In the genomic region with DNA sequence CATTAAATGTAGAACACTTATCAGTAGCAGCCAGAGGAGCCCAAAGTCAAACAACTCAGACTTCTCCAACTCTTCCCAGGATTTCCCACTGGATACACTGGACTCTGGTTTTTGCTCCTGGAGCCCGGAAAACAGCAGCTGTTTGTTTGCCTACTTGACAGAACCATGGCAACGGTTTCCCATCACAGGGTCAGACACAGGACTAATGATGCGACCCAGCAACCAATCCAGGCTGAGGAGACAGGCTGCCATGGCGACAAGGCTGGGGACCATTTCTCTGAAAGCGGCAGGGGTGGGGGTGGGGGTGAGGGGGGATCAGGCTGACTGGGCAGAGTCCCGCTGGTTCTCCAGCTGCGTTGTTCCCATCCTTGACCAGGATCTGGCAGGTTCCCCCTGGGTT, we compare ENCODE assay signal across 11 mouse cellular contexts. TPM values are rescaled to one million over a fixed set of nuclear protein-coding genes. Genes with fewer than 3 reads are reported as not detected.
A peak's percentile ranks its signal among the peaks of the same experiment; 100 is the strongest.
DNase-seq lines count a peak whose midpoint lies in the region; ATAC-seq and TF ChIP-seq lines count a peak whose summit lies in the region.
"Had no signal": no experiment of that assay in that cellular context is flagged by ENCODE, and none has a peak within 500 bp of the region (broad histone marks: within the 10 kb centered on the region; RNA-seq: fewer than 3 reads in every experiment).

No protein-coding gene starts in this region.

- no peaks in the 10 kb centered on the region for H3K4me1 ChIP-seq in liver, adult 2 months (ENCODE audit: control insufficient read depth, insufficient read depth, low read length)
- H3K4me1 ChIP-seq in liver, embryonic 12.5 days = no peaks in the 10 kb centered on the region
- peaks cover 29% of the 10 kb centered on the region for H3K4me1 ChIP-seq in forebrain, embryonic 12.5 days
- 0 out of 2 replicates have a peak, but pooled peaks cover 11% of the 10 kb centered on the region for H3K4me1 ChIP-seq in hindbrain, postnatal 0 days (ENCODE audit: insufficient read depth, low read length)

- ATAC-seq in liver, embryonic 12.5 days = no peak
- ATAC-seq in forebrain, embryonic 12.5 days (ENCODE audit: low FRiP score) = peak; percentile 95
- peak; percentile 87 for ATAC-seq in hindbrain, postnatal 0 days
- ATAC-seq in erythroblast, adult 5-6 weeks (replicated peaks; ENCODE audit: low FRiP score, poor library complexity, severe bottlenecking) = no peak
- no peak for ATAC-seq in monocyte, adult 5-6 weeks (replicated peaks; ENCODE audit: insufficient number of reproducible peaks, low FRiP score, low TSS enrichment, poor library complexity, severe bottlenecking)

- no peaks in the 10 kb centered on the region for H3K9me3 ChIP-seq in liver, embryonic 12.5 days (replicated peaks)
- no peaks in the 10 kb centered on the region for H3K9me3 ChIP-seq in forebrain, embryonic 12.5 days
- H3K9me3 ChIP-seq in hindbrain, postnatal 0 days (ENCODE audit: low read length) = no peaks in the 10 kb centered on the region

- H3K79me2 ChIP-seq in liver, adult 2 months (ENCODE audit: control insufficient read depth, insufficient read depth, low read length) = no peaks in the 10 kb centered on the region

- peak; percentile 17 for DNase-seq in liver, adult 2 months (ENCODE audit: extremely low read depth, low read depth, low spot score)
- peak; percentile 86 for DNase-seq in hindbrain, postnatal 0 days (ENCODE audit: low spot score)
- DNase-seq in retina, adult 2 months (ENCODE audit: low read depth, low spot score) = peak; percentile 32
- no peak for DNase-seq in urinary bladder, postnatal 25 days (ENCODE audit: low spot score)
- DNase-seq: spleen, adult 18-20 months had no signal

- WGBS in liver, adult 2 months = 16% methylated on average over 7 of the region's 7 CpGs
- WGBS in liver, embryonic 12.5 days (ENCODE audit: insufficient replicate concordance) = 30% methylated on average over 7 of the region's 7 CpGs
- 4% methylated on average over 7 of the region's 7 CpGs for WGBS in forebrain, embryonic 12.5 days
- 2% methylated on average over 7 of the region's 7 CpGs for WGBS in hindbrain, postnatal 0 days

- H3K4me3 ChIP-seq in liver, adult 2 months (ENCODE audit: insufficient read depth, low read depth, low read length) = no peak overlapping the region
- no peak overlapping the region for H3K4me3 ChIP-seq in liver, embryonic 12.5 days
- H3K4me3 ChIP-seq in forebrain, embryonic 12.5 days (replicated peaks) = no peak overlapping the region
- no peak overlapping the region for H3K4me3 ChIP-seq in hindbrain, postnatal 0 days (ENCODE audit: low read length)
- H3K4me3 ChIP-seq: erythroblast, embryonic 14.5 days had no signal

- H3K36me3 ChIP-seq in liver, adult 2 months (ENCODE audit: control insufficient read depth, insufficient read depth, low read length) = no peaks in the 10 kb centered on the region
- H3K36me3 ChIP-seq in liver, embryonic 12.5 days = no peaks in the 10 kb centered on the region
- no peaks in the 10 kb centered on the region for H3K36me3 ChIP-seq in forebrain, embryonic 12.5 days (replicated peaks)
- H3K36me3 ChIP-seq in hindbrain, postnatal 0 days (ENCODE audit: insufficient read depth, low read length) = no peaks in the 10 kb centered on the region

- no peak overlapping the region for H3K4me2 ChIP-seq in liver, embryonic 12.5 days
- peak overlapping the region; percentile 34 for H3K4me2 ChIP-seq in forebrain, embryonic 12.5 days
- 0 out of 2 replicates have a peak overlapping the region, but pooled peaks have one; percentile 5 for H3K4me2 ChIP-seq in hindbrain, postnatal 0 days (ENCODE audit: low read depth, low read length)

- H3K27me3 ChIP-seq in liver, adult 2 months (ENCODE audit: control insufficient read depth, insufficient read depth, low read length) = no peaks in the 10 kb centered on the region
- peaks cover 13% of the 10 kb centered on the region; the same call in 1 of the 2 replicates for H3K27me3 ChIP-seq in liver, embryonic 12.5 days (replicated peaks)
- no peaks in the 10 kb centered on the region; the same call in 1 of the 2 replicates for H3K27me3 ChIP-seq in forebrain, embryonic 12.5 days
- no peaks in the 10 kb centered on the region for H3K27me3 ChIP-seq in hindbrain, postnatal 0 days (ENCODE audit: insufficient read depth, low read length)

- TF ChIP-seq CTCF in liver, adult 2 months (IDR thresholded peaks at IDR 0.05; ENCODE audit: low read depth, low read length) = no peak
- no peak for TF ChIP-seq CTCF in hindbrain, postnatal 0 days (IDR thresholded peaks at IDR 0.05; ENCODE audit: low read depth)

- H3K9ac ChIP-seq in liver, adult 2 months (ENCODE audit: low read depth, low read length) = no peak overlapping the region
- H3K9ac ChIP-seq in liver, embryonic 12.5 days = no peak overlapping the region
- no peak overlapping the region for H3K9ac ChIP-seq in forebrain, embryonic 12.5 days
- H3K9ac ChIP-seq in hindbrain, postnatal 0 days (replicated peaks; ENCODE audit: low read length) = no peak overlapping the region

- no peak overlapping the region for H3K27ac ChIP-seq in liver, adult 2 months (replicated peaks; ENCODE audit: insufficient read depth, low read depth, low read length)
- no peak overlapping the region for H3K27ac ChIP-seq in liver, embryonic 12.5 days
- H3K27ac ChIP-seq in forebrain, embryonic 12.5 days = peak overlapping the region; percentile 91
- H3K27ac ChIP-seq in hindbrain, postnatal 0 days = peak overlapping the region; percentile 70

- no peak for TF ChIP-seq POLR2A in liver, adult 2 months (IDR thresholded peaks at IDR 0.05; ENCODE audit: extremely low read depth, insufficient read depth, low read length)

RNA-seq across cellular contexts. Expression of gene Resp18, which starts 11.2 kb away (rescaled TPM):
- total RNA-seq in liver, adult 2 months (2014; rRNA removed) = 0.28 and 1.5 TPM in 2 replicates
- not detected in 2 replicates for polyA plus RNA-seq in liver, adult 2 months (2012; rRNA removed)
- 0.32 TPM in 1 of 2 replicates, not detected in the other for polyA plus RNA-seq in liver, embryonic 12.5 days (2016; fragmentation: Nextera tagmentation; extraction: Ambion mirVana)
- 29.2 and 32.8 TPM in 2 replicates for polyA plus RNA-seq in forebrain, embryonic 12.5 days (2016; fragmentation: Nextera tagmentation; extraction: Ambion mirVana)
- total RNA-seq in hindbrain, postnatal 0 days (2014; rRNA removed) = 257 and 298 TPM in 2 replicates
- polyA plus RNA-seq in hindbrain, postnatal 0 days (2015; fragmentation: Nextera tagmentation; extraction: Ambion mirVana) = 394 and 396 TPM in 2 replicates
- not detected in 2 replicates for total RNA-seq in erythroblast, adult 5-6 weeks (2015; ENCODE audit: low replicate concordance)
- total RNA-seq in erythroblast, adult 5-6 weeks (2017; ENCODE audit: low replicate concordance) = not detected in 2 replicates
- total RNA-seq in monocyte, adult 5-6 weeks (2017) = not detected in 3 replicates
- polyA plus RNA-seq: erythroblast, embryonic 14.5 days; limb, embryonic 11.5 days had no signal

RNA-seq across cellular contexts. Expression of gene Ptprn, which starts 25.1 kb away (rescaled TPM):
- under 0.01 and 0.13 TPM in 2 replicates for total RNA-seq in liver, adult 2 months (2014; rRNA removed)
- polyA plus RNA-seq in liver, adult 2 months (2012; rRNA removed) = not detected in 2 replicates
- 0.79 and 0.82 TPM in 2 replicates for polyA plus RNA-seq in liver, embryonic 12.5 days (2016; fragmentation: Nextera tagmentation; extraction: Ambion mirVana)
- polyA plus RNA-seq in forebrain, embryonic 12.5 days (2016; fragmentation: Nextera tagmentation; extraction: Ambion mirVana) = 6.8 and 7.5 TPM in 2 replicates
- 120 and 132 TPM in 2 replicates for total RNA-seq in hindbrain, postnatal 0 days (2014; rRNA removed)
- 46.0 and 48.3 TPM in 2 replicates for polyA plus RNA-seq in hindbrain, postnatal 0 days (2015; fragmentation: Nextera tagmentation; extraction: Ambion mirVana)
- not detected in 2 replicates for total RNA-seq in erythroblast, adult 5-6 weeks (2015; ENCODE audit: low replicate concordance)
- not detected in 2 replicates for total RNA-seq in erythroblast, adult 5-6 weeks (2017; ENCODE audit: low replicate concordance)
- not detected in 3 replicates for total RNA-seq in monocyte, adult 5-6 weeks (2017)
- polyA plus RNA-seq: erythroblast, embryonic 14.5 days had no signal

RNA-seq across cellular contexts. Expression of gene Dnpep, which starts 28.4 kb away (rescaled TPM):
- total RNA-seq in liver, adult 2 months (2014; rRNA removed) = 89.8 and 102 TPM in 2 replicates
- 106 and 111 TPM in 2 replicates for polyA plus RNA-seq in liver, adult 2 months (2012; rRNA removed)
- 66.3 and 67.4 TPM in 2 replicates for polyA plus RNA-seq in liver, embryonic 12.5 days (2016; fragmentation: Nextera tagmentation; extraction: Ambion mirVana)
- polyA plus RNA-seq in forebrain, embryonic 12.5 days (2016; fragmentation: Nextera tagmentation; extraction: Ambion mirVana) = 137 and 140 TPM in 2 replicates
- 143 and 175 TPM in 2 replicates for total RNA-seq in hindbrain, postnatal 0 days (2014; rRNA removed)
- 120 and 131 TPM in 2 replicates for polyA plus RNA-seq in hindbrain, postnatal 0 days (2015; fragmentation: Nextera tagmentation; extraction: Ambion mirVana)
- 14.0 and 20.3 TPM in 2 replicates for total RNA-seq in erythroblast, adult 5-6 weeks (2015; ENCODE audit: low replicate concordance)
- 7.7 and 11.8 TPM in 2 replicates for total RNA-seq in erythroblast, adult 5-6 weeks (2017; ENCODE audit: low replicate concordance)
- total RNA-seq in monocyte, adult 5-6 weeks (2017) = 24.0 to 37.3 TPM (median 32.1 TPM) in 3 replicates

RNA-seq across cellular contexts. Expression of gene Dnajb2, which starts 53.2 kb away (rescaled TPM):
- 25.4 and 30.3 TPM in 2 replicates for total RNA-seq in liver, adult 2 months (2014; rRNA removed)
- polyA plus RNA-seq in liver, adult 2 months (2012; rRNA removed) = 55.9 and 60.4 TPM in 2 replicates
- polyA plus RNA-seq in liver, embryonic 12.5 days (2016; fragmentation: Nextera tagmentation; extraction: Ambion mirVana) = 27.2 and 27.8 TPM in 2 replicates
- polyA plus RNA-seq in forebrain, embryonic 12.5 days (2016; fragmentation: Nextera tagmentation; extraction: Ambion mirVana) = 38.1 and 41.5 TPM in 2 replicates
- total RNA-seq in hindbrain, postnatal 0 days (2014; rRNA removed) = 33.3 and 48.0 TPM in 2 replicates
- polyA plus RNA-seq in hindbrain, postnatal 0 days (2015; fragmentation: Nextera tagmentation; extraction: Ambion mirVana) = 62.6 and 64.5 TPM in 2 replicates
- 186 and 231 TPM in 2 replicates for total RNA-seq in erythroblast, adult 5-6 weeks (2015; ENCODE audit: low replicate concordance)
- total RNA-seq in erythroblast, adult 5-6 weeks (2017; ENCODE audit: low replicate concordance) = 524 and 744 TPM in 2 replicates
- 22.6 to 64.3 TPM (median 30.7 TPM) in 3 replicates for total RNA-seq in monocyte, adult 5-6 weeks (2017)

RNA-seq across cellular contexts. Expression of gene A630095N17Rik, which starts 57.5 kb away (rescaled TPM):
- not detected in 2 replicates for total RNA-seq in liver, adult 2 months (2014; rRNA removed)
- polyA plus RNA-seq in liver, adult 2 months (2012; rRNA removed) = not detected in 2 replicates
- not detected in 2 replicates for polyA plus RNA-seq in liver, embryonic 12.5 days (2016; fragmentation: Nextera tagmentation; extraction: Ambion mirVana)
- polyA plus RNA-seq in forebrain, embryonic 12.5 days (2016; fragmentation: Nextera tagmentation; extraction: Ambion mirVana) = not detected in 2 replicates
- not detected in 2 replicates for total RNA-seq in hindbrain, postnatal 0 days (2014; rRNA removed)
- 0.29 and 0.31 TPM in 2 replicates for polyA plus RNA-seq in hindbrain, postnatal 0 days (2015; fragmentation: Nextera tagmentation; extraction: Ambion mirVana)
- not detected in 2 replicates for total RNA-seq in erythroblast, adult 5-6 weeks (2015; ENCODE audit: low replicate concordance)
- total RNA-seq in erythroblast, adult 5-6 weeks (2017; ENCODE audit: low replicate concordance) = not detected in 2 replicates
- not detected in 3 replicates for total RNA-seq in monocyte, adult 5-6 weeks (2017)
- polyA plus RNA-seq: erythroblast, embryonic 14.5 days; limb, embryonic 11.5 days had no signal

Comparison
In these comparisons a context has a peak if more than half of its experiments do, and no peak if none do; other contexts are left out.
1. H3K27ac ChIP-seq: peak in forebrain, embryonic 12.5 days (single experiment) and hindbrain, postnatal 0 days (single experiment); none in liver, adult 2 months (single experiment) and liver, embryonic 12.5 days (single experiment).
2. ATAC-seq: peak in forebrain, embryonic 12.5 days (single experiment) and hindbrain, postnatal 0 days (single experiment); none in liver, embryonic 12.5 days (single experiment), erythroblast, adult 5-6 weeks (single experiment) and monocyte, adult 5-6 weeks (single experiment).
3. RNA of gene Resp18, which starts 11.2 kb away (total RNA-seq): 257 to 298 TPM in hindbrain, postnatal 0 days; 0.28 to 1.5 TPM in liver, adult 2 months, not detected in erythroblast, adult 5-6 weeks and not detected in monocyte, adult 5-6 weeks; every median in the first group is over 100 times any median in the second.
4. RNA of gene Ptprn, which starts 25.1 kb away (total RNA-seq): 120 to 132 TPM in hindbrain, postnatal 0 days; under 0.01 to 0.13 TPM in liver, adult 2 months, not detected in erythroblast, adult 5-6 weeks and not detected in monocyte, adult 5-6 weeks; every median in the first group is over 100 times any median in the second.